Mouse (Mus musculus) MEL-GATA-1-ER (cell line): ENCODE data around the gene Plppr5.
A peak's percentile ranks its signal among the peaks of the same experiment; 100 is the strongest.

Source experiments
- DNase-seq: peaks from one replicate; pipeline ENCODE4 v3.0.0-alpha.2; 2012; ENCODE audit warnings: low read depth; ENCODE audit errors: extremely low read depth

Plppr5 gene

DNA sequence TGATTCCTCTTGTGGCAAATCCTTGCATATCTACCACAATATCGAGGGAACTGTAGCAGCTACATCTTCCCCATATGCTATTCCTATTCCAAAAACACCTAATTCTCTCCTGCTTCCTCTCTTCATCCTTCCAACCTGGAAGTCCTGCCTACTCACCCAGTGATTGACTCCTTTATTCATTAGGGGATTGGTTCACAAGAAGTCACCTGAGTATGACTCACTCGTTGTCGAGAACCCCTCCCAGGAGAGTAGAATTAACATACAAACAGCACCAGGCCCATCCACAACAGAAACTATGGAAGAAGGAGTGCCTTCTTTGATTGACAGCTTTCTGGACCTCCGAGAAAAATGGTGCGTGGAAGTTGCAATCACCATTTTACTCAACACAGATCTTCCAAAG lies 121.7 kb downstream of the Plppr5 start:
- no peak for DNase-seq

DNA sequence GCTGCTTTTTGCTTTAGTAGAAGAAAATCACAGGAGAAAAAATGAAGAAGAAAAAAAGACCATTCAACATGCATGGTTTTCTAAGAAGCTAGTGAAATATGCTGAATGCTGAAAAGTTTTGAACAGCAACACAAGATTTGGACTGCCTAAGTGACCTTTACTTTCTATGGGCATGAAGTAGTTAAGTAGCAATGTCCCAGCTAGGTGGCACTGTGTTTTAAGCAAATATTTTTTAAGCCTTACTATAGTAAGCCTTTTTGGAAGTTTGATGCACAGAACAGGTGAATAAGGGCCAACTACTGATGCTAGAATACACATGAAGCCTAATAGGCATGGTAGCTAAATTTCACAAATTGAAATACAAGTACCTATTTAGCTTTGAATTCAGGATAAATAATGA lies 134.2 kb downstream of the Plppr5 start:
- DNase-seq = no peak

DNA sequence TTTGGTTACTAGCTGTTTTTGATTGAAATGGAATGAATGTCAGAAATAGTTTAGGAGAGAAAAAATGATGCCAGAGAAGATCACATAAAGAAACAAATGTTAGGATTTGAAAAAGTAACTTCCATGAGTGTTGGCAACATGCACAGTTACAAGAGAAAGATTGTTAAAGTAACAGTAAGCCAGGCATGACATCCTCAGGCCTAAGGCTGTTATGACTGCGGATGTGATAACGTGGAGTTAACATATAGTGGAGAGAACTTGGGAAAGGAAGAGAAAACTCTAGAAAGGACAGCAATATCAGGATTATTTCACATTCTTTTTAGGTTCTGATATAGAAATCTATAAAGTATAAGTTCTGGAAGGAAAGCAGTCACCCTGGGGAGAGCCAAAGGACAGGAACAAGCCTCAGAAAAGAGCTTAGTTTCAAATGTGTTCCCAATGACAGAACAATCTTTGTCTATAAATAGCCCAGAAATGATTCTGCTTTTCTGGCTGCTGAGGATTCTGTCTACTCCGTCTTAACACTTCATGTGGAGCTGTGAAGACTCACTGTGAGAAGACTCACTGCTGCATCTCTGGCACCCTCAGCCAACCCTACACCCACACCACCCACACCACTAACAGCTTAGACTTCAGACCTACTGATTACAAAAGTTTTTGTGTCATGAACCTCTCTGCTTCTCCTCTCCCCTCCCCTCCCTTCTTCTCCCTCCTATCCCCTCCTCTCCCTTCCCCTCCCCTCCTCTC lies 142.1 kb downstream of the Plppr5 start:
- no peak for DNase-seq

DNA sequence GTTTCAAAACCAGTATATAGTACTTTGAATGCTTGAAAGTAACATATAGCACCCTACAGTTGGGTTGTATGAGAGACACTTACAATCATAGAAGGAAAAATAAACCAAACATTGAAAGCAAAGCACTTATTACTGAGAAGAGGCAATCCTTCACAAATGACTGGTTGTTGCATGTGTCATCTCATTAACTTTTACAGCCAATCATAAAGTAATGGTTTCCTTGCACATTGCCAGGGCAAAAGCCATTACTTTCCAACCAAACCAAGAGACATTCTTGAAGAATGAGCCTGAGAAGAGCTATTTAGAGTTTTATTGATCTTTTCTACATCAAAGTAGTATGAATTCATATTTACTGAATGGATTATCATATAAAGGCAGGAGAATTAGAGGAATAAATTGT lies 148.8 kb downstream of the Plppr5 start:
- DNase-seq = no peak

DNA sequence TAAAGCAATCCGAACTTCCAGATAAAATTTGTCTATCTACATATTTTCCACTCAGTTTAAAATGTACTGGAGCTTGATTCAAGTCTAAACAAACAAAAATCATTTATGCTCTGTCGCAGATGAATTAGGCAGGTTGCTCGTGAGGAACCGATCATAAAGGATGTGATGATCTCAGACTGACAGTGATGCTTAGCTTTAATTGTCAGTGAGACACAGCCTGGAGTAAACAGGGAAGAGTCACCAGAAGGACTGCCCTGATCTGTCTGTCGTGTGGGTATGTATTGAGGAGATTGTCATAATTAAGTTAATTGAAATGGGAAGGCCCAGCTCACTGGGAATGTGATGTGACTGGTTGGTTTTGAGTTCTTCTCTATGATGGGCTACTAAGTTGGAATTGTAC lies 149.9 kb downstream of the Plppr5 start:
- no peak for DNase-seq

DNA sequence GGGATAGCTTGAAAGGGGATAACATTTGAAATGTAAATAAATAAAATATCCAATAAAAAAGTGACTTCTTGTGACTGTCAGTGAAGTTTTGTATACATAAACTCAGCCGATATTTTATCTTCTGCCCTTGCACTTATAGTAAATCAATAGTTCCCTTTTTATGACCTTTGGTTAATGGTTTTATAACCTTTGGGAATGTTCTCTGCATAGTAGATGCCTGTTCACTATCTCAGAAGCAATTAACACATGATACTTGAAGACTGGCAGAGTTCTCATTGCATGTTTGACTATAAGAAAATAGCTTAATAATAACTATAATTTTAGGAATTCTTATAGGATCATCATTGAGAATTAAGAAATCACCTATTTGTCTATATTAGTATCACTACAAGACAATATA lies 150.9 kb downstream of the Plppr5 start:
- DNase-seq = no peak

DNA sequence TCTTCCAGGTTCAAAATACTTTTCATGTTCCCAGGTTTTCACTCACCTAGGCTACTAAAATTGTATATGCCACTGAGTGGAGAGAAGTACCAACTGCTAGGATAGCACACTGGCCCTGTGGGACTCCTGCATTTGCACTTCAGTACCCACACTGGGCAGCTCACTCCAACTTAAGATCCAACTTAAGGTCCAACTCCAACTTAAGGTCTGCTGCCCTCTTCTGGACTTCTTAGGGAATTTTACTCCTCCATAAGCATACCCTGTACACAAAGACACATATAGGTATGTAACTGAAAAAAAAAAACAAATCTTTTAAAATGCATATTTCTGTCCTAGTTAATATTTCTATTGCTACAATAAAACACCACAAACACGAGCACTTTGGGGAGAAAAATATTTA lies 153.5 kb downstream of the Plppr5 start:
- peak; percentile 9 for DNase-seq

DNA sequence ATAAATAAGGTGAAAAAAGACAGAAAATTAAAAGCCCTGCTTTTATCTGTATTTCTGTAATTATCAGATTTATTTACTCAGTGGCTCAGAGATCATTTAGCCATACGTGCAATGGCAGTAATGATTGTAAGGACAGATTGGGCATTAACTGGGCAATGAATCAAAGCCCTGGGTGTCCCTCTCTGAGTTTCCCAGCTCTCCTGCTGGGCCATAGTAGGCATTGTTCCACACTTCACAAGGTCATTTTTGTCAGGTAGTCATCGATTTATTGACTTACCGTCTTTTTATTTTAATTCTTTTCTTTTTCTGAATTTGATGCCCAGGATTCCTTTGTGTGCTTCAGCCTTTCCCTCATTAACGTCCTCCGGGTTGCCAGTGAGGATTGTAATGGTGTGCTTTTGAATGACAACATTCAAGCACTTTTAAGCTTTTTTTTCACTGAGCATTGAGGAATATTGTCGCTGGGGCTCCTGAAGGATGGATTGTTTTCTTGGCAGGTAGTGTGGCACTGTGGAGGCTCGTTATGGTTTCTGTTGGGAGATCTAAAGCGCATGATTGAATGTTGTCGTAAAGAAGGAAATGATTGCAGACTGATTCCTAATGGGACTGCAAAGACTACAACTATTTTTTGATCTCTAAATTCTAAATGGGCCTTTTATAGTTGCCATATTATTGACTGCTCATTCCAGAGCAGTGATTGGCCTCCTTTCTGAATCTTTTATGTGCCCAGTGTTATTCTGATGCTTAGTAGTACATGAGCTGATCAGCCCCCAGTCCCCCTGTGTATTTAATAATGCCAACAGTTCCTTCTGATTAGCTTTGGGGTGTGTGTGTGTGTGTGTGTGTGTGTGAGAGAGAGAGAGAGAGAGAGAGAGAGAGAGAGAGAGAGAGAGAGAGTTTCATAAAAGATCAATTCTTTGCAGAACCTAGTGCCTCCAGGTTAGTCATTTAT lies 154.8 kb downstream of the Plppr5 start:
- no peak for DNase-seq

DNA sequence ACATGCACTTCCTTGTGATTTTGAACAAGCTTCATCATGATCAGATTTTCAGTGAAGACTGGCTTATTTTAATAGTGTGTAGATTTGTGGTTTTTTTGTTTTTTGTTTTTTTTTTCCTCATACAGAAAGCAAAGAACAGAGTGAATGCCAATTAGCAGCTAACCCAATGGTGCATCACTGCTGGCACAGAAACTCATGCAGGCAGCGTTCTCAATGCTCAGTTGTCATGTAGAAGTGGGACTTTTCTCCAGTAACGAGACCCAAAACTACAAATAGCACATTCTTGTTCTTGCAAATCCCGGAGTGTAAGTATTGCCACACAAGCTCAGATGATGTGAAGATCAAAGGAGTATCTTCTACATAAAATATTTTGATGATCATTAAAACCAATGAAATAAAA lies 156.9 kb downstream of the Plppr5 start:
- no peak for DNase-seq

DNA sequence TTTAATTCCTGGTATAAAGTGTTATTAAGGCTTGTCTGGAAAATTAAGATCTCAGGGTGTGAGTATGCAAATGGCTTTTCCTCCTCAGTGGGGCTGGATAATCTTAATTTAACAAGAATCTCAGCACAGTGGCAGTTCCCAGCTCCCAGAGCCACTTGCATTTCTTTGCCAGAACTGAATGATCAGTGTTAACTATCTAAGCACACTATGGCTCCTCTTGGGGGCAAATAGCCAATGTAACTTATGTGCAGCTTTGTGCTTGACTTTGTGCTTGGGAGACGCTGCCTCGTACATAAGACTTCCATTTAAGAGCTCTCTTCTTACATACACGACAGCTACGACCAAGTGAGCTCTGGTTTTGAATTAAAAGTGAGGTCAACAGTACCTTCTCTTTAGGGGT lies 158.0 kb downstream of the Plppr5 start:
- no peak for DNase-seq
